Mouse (Mus musculus) heart, embryonic 13.5 days (tissue): ENCODE measurements at regions not wholly inside any gene's neighbourhood (a gene's known extent, or its start where the extent isn't known, plus 50 kb on each side); places are given as distances from the start of the nearest gene placed in this dataset.

ENCODE experiments used
- ATAC-seq: fragments of 200-750 bp; cut with Nextera tagmentation; 2 replicates; pipeline ENCODE4 v1.8.0; 2017; ENCODE audit warnings: moderate TSS enrichment; ENCODE audit not compliant: insufficient number of reproducible peaks, low FRiP score, low TSS enrichment; ENCODE audit errors: extremely low read depth
- H3K27ac ChIP-seq: fragments of 300-500 bp; sonication (generic); replicated peaks from 2 replicates; pipeline ENCODE4 v1.5.1; 2015; ENCODE audit warnings: moderate library complexity, mild to moderate bottlenecking, inconsistent platforms
- H3K27me3 ChIP-seq: fragments of 300-500 bp; sonication (generic); replicated peaks from 2 replicates; pipeline ENCODE4 v1.6.1; 2015; ENCODE audit warnings: mild to moderate bottlenecking, inconsistent platforms
- H3K36me3 ChIP-seq: fragments of 300-500 bp; sonication (generic); 2 replicates; pipeline ENCODE4 v1.6.1; 2015; ENCODE audit warnings: mild to moderate bottlenecking, inconsistent platforms
- H3K4me1 ChIP-seq: fragments of 300-500 bp; sonication (generic); 2 replicates; pipeline ENCODE4 v1.6.1; 2015; ENCODE audit warnings: inconsistent platforms
- H3K4me2 ChIP-seq: fragments of 300-500 bp; sonication (generic); 2 replicates; pipeline ENCODE4 v1.6.1; 2015; ENCODE audit warnings: inconsistent platforms, mild to moderate bottlenecking, moderate library complexity
- H3K4me3 ChIP-seq: fragments of 300-500 bp; sonication (generic); 2 replicates; pipeline ENCODE4 v1.5.1; 2015; ENCODE audit warnings: moderate library complexity, mild to moderate bottlenecking, inconsistent platforms
- H3K9ac ChIP-seq: fragments of 300-500 bp; sonication (generic); 2 replicates; pipeline ENCODE4 v1.6.1; 2015; ENCODE audit warnings: inconsistent platforms, mild to moderate bottlenecking, moderate library complexity
- H3K9me3 ChIP-seq: fragments of 300-500 bp; sonication (generic); 2 replicates; pipeline ENCODE4 v1.6.1; 2016; ENCODE audit warnings: inconsistent platforms
- WGBS: fragments of 180-500 bp; shearing (Covaris S2); methylation state at CpG from one replicate; pipeline ENCODE4 v1.1.7; 2015; ENCODE audit warnings: mixed read lengths; 5-methylcytosine and 5-hydroxymethylcytosine counted together

DNA sequence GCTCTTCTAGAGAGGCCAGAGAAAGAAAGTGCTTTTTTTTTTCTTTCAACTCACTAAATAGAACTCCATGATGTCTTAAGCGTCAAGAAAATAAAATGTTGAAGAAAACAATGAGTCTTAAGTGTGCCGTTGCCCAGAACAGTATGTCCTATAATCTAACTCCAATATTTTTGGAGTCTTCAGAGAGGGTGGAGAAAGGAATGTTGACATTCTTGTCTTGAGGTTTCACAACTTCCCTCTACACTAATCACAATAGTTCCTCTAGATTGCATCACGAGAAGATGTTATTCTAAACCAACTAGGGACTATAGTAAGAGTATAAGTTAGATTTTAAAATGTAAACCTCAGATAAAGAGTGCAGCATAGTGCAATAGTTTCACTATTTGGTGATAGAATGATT is 367.1 kb upstream of the Kif2a start:
- H3K4me3 ChIP-seq, result no peak overlapping the region
- H3K27me3 ChIP-seq, result no peaks in the 10 kb centered on the region
- no peak overlapping the region for H3K4me2 ChIP-seq
- H3K9me3 ChIP-seq, result no peaks in the 10 kb centered on the region
- no peak overlapping the region for H3K9ac ChIP-seq
- 46% methylated on average over 3 of the region's 3 CpGs for WGBS
- no peaks in the 10 kb centered on the region for H3K4me1 ChIP-seq
- ATAC-seq, result no peak
- H3K27ac ChIP-seq, result no peak overlapping the region
- H3K36me3 ChIP-seq, result no peaks in the 10 kb centered on the region

DNA sequence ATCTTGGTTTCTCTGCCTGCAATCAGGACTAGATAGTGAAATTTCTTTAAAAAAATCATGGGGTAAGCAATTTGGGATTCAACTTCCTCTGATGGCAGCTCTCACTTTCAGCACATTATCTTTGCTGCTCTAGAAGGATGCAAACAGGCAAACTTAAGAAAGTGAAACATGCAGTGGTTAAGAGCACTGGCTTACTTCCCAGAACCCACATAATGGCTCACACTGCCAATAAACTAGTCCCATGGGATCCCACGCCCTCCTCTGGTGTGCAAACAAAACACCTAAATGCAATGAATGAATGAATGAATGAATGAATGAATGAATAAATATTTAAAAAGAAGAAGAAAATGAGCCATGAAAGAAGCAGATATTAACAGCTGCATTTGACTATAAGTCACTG is 356.1 kb upstream of the Kif2a start:
- H3K9me3 ChIP-seq, result no peaks in the 10 kb centered on the region
- 52% methylated on average over 1 of the region's 1 CpGs for WGBS
- H3K27ac ChIP-seq, result no peak overlapping the region
- ATAC-seq, result no peak
- H3K9ac ChIP-seq, result no peak overlapping the region
- H3K27me3 ChIP-seq, result no peaks in the 10 kb centered on the region
- no peaks in the 10 kb centered on the region for H3K36me3 ChIP-seq
- H3K4me2 ChIP-seq, result no peak overlapping the region
- H3K4me1 ChIP-seq, result no peaks in the 10 kb centered on the region
- H3K4me3 ChIP-seq, result no peak overlapping the region

DNA sequence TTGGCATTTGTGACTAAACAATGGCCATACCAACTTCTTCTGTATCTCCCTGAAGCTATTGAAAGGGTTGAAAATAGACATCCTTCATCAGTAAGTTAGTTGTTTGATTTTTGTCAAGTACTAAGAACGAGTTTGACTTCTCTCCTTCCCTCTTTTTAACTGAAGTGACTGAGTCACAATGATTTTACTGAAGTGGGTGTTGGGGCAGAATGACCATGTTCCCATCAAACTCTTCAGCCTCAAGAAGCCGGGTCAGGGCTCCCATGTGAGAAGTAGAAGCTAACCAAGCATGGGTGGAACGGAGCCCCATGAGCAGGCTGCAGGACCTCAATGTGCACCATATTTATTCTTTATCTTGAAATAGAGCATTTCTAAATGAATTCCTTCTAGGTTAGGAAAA is 350.7 kb upstream of the Kif2a start:
- H3K4me3 ChIP-seq, result no peak overlapping the region
- H3K9me3 ChIP-seq, result no peaks in the 10 kb centered on the region
- 76% methylated on average over 3 of the region's 3 CpGs for WGBS
- H3K4me1 ChIP-seq, result peaks cover 8% of the 10 kb centered on the region; the same call in 1 of the 2 replicates
- H3K9ac ChIP-seq, result no peak overlapping the region
- no peak for ATAC-seq
- H3K27me3 ChIP-seq, result no peaks in the 10 kb centered on the region
- no peak overlapping the region for H3K27ac ChIP-seq
- no peaks in the 10 kb centered on the region for H3K36me3 ChIP-seq
- no peak overlapping the region for H3K4me2 ChIP-seq

DNA sequence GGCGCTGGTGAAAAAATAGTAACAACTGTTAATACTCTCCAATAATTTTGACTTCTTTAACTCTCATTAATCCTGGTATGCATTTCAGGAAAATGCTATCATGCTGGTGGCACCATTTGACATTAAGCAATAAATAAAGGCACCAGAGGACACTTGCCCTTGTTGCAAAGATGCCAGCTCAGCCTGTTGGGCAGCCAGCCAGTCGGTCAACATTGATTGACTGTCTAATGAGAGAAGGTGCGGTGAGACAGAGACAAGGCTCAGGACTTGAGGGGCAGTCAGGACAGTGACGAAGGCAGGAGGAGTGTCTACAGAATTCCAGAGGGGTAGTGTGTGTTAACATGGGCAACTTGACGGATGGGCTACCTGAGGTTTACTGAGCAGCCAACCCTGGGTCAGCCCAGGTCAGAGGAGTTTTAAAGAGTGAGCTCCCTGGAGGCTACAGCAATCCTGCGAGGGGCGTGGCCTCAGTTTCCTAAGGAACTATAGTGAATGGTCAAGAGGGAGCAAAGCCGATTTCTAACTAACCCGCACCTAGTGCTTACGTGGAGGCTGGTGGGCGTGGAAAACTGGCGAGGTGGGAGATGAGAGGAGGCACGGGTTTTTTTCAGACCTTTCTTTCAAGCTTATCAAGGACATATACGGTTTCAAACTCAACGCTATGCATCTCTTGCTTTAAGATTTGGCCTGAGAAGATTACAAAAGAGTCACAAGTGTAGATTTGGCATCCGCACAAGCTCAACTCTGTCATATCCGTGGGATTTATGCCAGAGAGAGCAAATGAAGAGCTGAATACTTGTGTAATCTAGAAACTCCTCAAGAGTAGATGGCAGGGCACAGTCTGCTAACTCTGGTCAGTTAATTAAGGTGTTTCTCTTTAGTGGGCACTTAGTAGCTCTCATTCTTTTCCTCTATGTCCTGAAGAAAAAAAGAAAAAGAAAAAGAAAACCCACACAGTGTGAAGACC is 350.0 kb upstream of the Kif2a start:
- 32% methylated on average over 17 of the region's 17 CpGs for WGBS
- Histone ChIP-seq H3K9me3 (0 out of 2 replicates have a peak, but pooled peaks cover 3% of the 10 kb centered on the region), H3K9ac (no peak overlapping the region), H3K4me1 (peaks cover 8% of the 10 kb centered on the region; the same call in 1 of the 2 replicates), H3K27ac (no peak overlapping the region), H3K4me2 (peak overlapping the region; percentile 46), H3K27me3 (no peaks in the 10 kb centered on the region), H3K4me3 (no peak overlapping the region), H3K36me3 (no peaks in the 10 kb centered on the region)
- ATAC-seq, result no peak; the same call in 1 of the 2 replicates

DNA sequence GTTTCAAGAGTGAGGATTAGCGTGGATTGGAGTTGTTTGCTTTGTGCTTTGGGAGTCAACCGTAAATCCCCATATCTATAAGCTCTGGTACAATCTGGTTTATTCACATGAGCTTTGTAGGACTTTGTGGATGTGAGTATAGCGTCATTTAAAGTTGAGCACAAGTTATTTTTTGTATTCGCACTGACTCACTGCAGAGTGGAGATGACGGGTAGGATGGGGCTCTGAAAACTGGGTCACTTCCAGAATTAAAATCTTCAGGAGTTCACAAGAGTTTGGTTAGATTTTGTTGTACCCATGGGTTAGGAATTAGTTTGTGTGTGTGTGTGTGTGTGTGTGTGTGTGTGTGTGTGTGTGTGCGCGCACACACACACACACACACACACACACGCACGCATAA is 345.7 kb upstream of the Kif2a start:
- Histone ChIP-seq H3K4me2 (no peak overlapping the region), H3K9ac (no peak overlapping the region), H3K4me3 (no peak overlapping the region), H3K27me3 (no peaks in the 10 kb centered on the region), H3K4me1 (peaks cover 8% of the 10 kb centered on the region; the same call in 1 of the 2 replicates), H3K27ac (no peak overlapping the region), H3K9me3 (0 out of 2 replicates have a peak, but pooled peaks cover 3% of the 10 kb centered on the region), H3K36me3 (no peaks in the 10 kb centered on the region)
- no peak for ATAC-seq
- WGBS, result 76% methylated on average over 9 of the region's 9 CpGs

DNA sequence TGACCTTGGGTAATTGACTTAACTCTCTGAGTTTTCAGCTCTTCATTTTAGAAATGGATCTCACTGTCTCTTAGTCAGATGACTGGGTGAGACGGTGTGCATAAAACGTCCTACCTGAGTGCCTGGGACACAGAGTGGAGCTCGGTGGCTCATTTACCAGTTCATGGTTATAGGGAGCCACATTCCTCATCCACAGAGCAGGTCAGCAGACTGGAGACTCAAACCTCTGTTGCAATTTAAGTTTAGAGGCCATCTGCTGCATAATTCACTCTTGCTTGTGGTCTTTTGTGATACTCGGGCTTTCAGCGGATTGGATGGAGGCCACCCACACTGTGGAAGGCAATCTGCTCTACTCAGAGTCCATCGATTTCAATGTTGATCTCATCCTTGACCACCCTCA is 343.8 kb upstream of the Kif2a start:
- ATAC-seq, result no peak
- H3K4me2 ChIP-seq, result no peak overlapping the region
- no peaks in the 10 kb centered on the region for H3K27me3 ChIP-seq
- no peak overlapping the region for H3K9ac ChIP-seq
- no peak overlapping the region for H3K27ac ChIP-seq
- WGBS, result 77% methylated on average over 6 of the region's 6 CpGs
- H3K4me1 ChIP-seq, result no peaks in the 10 kb centered on the region
- 0 out of 2 replicates have a peak, but pooled peaks cover 3% of the 10 kb centered on the region for H3K9me3 ChIP-seq
- no peaks in the 10 kb centered on the region for H3K36me3 ChIP-seq
- no peak overlapping the region for H3K4me3 ChIP-seq

DNA sequence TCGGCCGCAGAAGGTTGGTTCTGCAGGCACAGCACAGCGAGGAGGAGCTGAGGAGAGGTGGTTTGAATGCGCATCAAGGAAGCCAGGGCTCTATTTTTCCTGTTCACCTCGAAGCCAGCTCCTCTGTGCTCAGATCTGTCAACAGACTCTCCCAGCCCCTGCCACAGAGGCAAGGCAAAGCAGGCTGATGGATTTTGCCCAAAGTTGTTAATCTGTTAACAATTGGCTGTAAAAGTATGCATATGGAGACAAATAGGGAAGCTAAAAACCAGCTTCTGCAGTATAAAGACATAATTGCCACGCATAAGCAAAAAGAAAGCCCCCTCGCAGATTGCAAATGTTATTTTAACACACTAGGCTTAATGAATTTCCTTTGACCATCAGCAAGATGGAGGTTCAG is 343.3 kb upstream of the Kif2a start:
- Histone ChIP-seq H3K9me3 (0 out of 2 replicates have a peak, but pooled peaks cover 3% of the 10 kb centered on the region), H3K4me3 (no peak overlapping the region), H3K4me2 (no peak overlapping the region), H3K27me3 (no peaks in the 10 kb centered on the region), H3K4me1 (no peaks in the 10 kb centered on the region), H3K9ac (no peak overlapping the region), H3K36me3 (no peaks in the 10 kb centered on the region), H3K27ac (no peak overlapping the region)
- WGBS, result 66% methylated on average over 7 of the region's 7 CpGs
- ATAC-seq, result no peak

DNA sequence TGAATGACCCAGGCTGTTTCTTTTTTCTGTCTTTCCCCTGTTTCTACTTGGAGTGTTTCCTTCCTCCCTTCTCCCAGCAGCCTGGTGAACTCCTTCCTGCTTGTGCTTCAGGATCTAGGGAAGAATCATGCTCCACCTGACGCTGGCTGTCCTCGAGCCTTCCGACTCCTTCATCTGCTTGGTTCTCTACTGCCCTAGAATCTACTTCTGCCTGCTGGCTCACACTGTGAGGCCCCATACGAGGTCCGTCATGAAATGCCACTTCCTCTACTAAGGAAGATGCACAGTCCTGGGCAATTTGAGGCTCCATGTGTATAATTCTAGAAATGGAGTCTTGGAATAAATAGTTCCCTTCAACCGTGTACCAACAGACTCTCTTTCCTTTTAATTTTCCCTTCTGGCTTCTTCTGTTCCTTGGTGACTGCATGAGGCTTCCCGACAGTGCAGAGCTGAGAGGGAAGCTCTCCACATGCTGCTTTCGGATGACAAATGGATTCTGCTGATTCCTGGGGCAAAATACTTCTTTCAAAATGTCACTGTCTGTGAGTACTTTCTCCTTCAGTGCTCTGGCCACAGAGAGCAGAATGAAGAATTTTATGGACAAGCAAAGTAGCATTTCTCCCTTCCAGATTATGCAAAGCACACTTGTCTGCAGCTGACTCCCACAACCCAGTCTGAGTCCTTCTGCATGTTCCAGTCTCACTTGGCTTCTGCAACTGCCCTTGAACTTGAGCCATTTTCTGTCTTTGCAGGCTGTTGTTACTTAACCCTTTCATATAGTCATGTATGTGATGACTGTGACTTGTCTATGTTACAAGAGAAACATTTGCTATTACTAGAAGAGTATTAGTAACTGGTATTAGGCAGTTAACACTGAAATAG is 341.1 kb upstream of the Kif2a start:
- 0 out of 2 replicates have a peak, but pooled peaks cover 3% of the 10 kb centered on the region for H3K9me3 ChIP-seq
- no peak overlapping the region for H3K27ac ChIP-seq
- no peak for ATAC-seq
- H3K4me1 ChIP-seq, result no peaks in the 10 kb centered on the region
- H3K9ac ChIP-seq, result no peak overlapping the region
- no peak overlapping the region for H3K4me2 ChIP-seq
- WGBS, result 61% methylated on average over 8 of the region's 8 CpGs
- H3K4me3 ChIP-seq, result no peak overlapping the region
- no peaks in the 10 kb centered on the region for H3K36me3 ChIP-seq
- no peaks in the 10 kb centered on the region for H3K27me3 ChIP-seq

DNA sequence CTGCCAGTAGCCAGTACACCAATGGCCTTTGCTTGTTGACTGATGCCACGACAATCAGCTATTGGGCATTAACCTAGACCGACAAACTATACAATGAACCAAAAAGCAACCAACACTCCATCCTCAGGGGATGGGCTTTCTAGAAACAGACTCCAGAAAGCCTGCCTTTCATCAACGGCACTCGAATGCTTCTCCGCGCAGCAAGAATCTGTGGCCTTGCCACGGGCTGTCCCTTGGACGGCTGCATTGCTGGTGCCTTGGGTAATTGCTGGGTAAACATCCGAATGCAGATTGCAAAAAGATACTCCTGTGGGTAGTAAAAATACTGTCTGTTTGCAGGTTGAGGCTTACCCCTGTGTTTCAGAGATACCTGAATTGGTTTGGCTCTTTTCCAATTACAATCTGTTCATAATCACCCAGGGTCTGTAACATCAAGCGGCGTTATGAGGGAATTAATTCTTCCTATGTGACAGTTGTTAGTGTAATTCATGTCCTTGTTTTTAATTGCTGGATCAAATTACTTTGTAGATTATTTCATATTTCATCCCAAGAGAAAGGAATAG is 319.0 kb upstream of the Kif2a start:
- Histone ChIP-seq H3K4me3 (no peak overlapping the region), H3K4me2 (no peak overlapping the region), H3K9ac (no peak overlapping the region), H3K4me1 (no peaks in the 10 kb centered on the region), H3K9me3 (no peaks in the 10 kb centered on the region), H3K27me3 (no peaks in the 10 kb centered on the region), H3K36me3 (no peaks in the 10 kb centered on the region), H3K27ac (no peak overlapping the region)
- no peak for ATAC-seq
- WGBS, result 72% methylated on average over 11 of the region's 11 CpGs

DNA sequence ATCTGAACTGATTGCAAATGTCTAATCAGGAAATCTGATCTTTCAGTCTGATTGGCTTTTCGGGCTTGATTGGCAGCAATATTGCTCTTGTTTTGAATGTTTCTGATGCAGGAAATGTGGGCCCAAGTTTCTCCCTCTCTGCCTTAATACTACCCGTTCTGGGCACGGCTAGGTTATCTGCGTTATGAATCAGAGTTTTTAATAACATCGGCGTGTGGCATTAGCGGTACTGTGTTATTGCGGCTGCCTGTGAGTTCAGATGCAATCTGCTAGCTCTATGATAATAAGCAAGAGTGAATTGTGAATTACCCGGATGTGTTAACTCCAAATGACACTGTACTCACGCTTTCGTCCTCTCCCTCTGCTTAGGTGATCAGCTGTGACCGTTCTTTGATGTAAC is 316.2 kb upstream of the Kif2a start:
- 82% methylated on average over 12 of the region's 12 CpGs for WGBS
- Histone ChIP-seq H3K36me3 (no peaks in the 10 kb centered on the region), H3K27me3 (no peaks in the 10 kb centered on the region), H3K4me2 (no peak overlapping the region), H3K9ac (no peak overlapping the region), H3K4me3 (no peak overlapping the region), H3K9me3 (no peaks in the 10 kb centered on the region), H3K27ac (no peak overlapping the region), H3K4me1 (no peaks in the 10 kb centered on the region)
- ATAC-seq, result no peak

DNA sequence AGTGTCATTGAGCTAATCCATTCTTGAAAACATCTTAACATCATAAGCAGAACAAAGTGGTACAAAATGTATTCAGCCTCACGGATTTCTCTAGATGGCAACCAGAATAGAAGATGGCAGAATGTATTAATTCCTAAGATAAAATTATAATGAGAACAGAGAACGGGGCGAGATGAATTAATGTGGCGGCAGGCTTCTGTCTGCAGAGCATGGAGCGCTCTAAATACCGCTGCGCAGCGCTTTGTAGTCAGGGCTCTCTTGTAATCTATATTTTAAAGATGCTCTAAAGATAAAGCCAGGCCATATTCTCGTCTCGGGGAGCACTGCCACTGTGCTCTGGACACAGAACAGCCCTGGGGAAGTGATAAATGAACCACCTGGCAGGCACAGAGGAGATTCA is 315.2 kb upstream of the Kif2a start:
- ATAC-seq, result no peak
- 72% methylated on average over 10 of the region's 10 CpGs for WGBS
- H3K4me3 ChIP-seq, result no peak overlapping the region
- H3K4me1 ChIP-seq, result no peaks in the 10 kb centered on the region
- H3K36me3 ChIP-seq, result no peaks in the 10 kb centered on the region
- no peaks in the 10 kb centered on the region for H3K9me3 ChIP-seq
- no peaks in the 10 kb centered on the region for H3K27me3 ChIP-seq
- H3K4me2 ChIP-seq, result no peak overlapping the region
- H3K9ac ChIP-seq, result no peak overlapping the region
- no peak overlapping the region for H3K27ac ChIP-seq
